Mouse (Mus musculus): ENCODE results near the gene Olfr1290.

Olfr1290 gene

GRCm38 (mm10) chr2:111493729-111494128 is at the start of gene Olfr1290:
Olfr1290 (minus strand) TSS chr2:111493829.
- DNase-seq = no peak

- no peak for DNase-seq
Observed at GRCm38 (mm10) chr2:111540191-111540590, 46.6 kb upstream of the Olfr1290 start, which contains the start of gene Olfr1294. Olfr1294 (minus strand) TSS chr2:111540291.

GRCm38 (mm10) chr2:111524903-111525302 is 31.3 kb upstream of the Olfr1290 start, which contains the start of gene Olfr1293-ps:
Olfr1293-ps (plus strand) TSS chr2:111525203.
- DNase-seq = no peak

GRCm38 (mm10) chr2:111517451-111517850 is 23.8 kb upstream of the Olfr1290 start:
- DNase-seq = no peak

GRCm38 (mm10) chr2:111496880-111497279 is 3.3 kb upstream of the Olfr1290 start, which contains the start of gene Olfr1291-ps1:
Olfr1291-ps1 (plus strand) TSS chr2:111497180.
- no peak for DNase-seq

- DNase-seq = no peak
Observed at GRCm38 (mm10) chr2:111480519-111480918, 13.1 kb downstream of the Olfr1290 start, which contains the start of gene Olfr1289. Olfr1289 (plus strand) TSS chr2:111480819.

- no peak for DNase-seq
Observed at GRCm38 (mm10) chr2:111473801-111474200, 19.8 kb downstream of the Olfr1290 start, which contains the start of gene Olfr1288. Olfr1288 (plus strand) TSS chr2:111474101.

GRCm38 (mm10) chr2:111448842-111449241 is 44.8 kb downstream of the Olfr1290 start, which contains the start of gene Olfr1287:
Olfr1287 (plus strand) TSS chr2:111449142.
- DNase-seq = no peak

All from cerebellum, adult 9-11 months (tissue).